Mouse (Mus musculus): Measurements from ENCODE around the gene Tlr6.

Gene Tlr6

GRCm38 (mm10) chr5:64959843-64960230, at the start of gene Tlr6:
Gene Tlr6, minus strand, starts transcription at chr5:64960097.
- DNase-seq (ENCODE audit: low spot score in 2 of 2) = peak; percentile 44 to 62

- DNase-seq (ENCODE audit: low spot score in 2 of 2) = peak; percentile 62 to 65
Measured at GRCm38 (mm10) chr5:65006011-65006491, 46.2 kb upstream of the Tlr6 start.

GRCm38 (mm10) chr5:65005251-65005650, 45.4 kb upstream of the Tlr6 start:
- DNase-seq (ENCODE audit: low spot score in 2 of 2) = no peak

- DNase-seq (ENCODE audit: low spot score in 2 of 2) = no peak
Measured at GRCm38 (mm10) chr5:65003946-65004535, 44.1 kb upstream of the Tlr6 start.

- peak in 1 of 2 experiments; percentile 21 for DNase-seq (ENCODE audit: low spot score in 2 of 2)
Measured at GRCm38 (mm10) chr5:65002940-65003824, 43.3 kb upstream of the Tlr6 start.

- DNase-seq (ENCODE audit: low spot score in 2 of 2) = no peak
Measured at GRCm38 (mm10) chr5:64995408-64995807, 35.5 kb upstream of the Tlr6 start.

GRCm38 (mm10) chr5:64992540-64992939, 32.6 kb upstream of the Tlr6 start:
- DNase-seq (ENCODE audit: low spot score in 2 of 2) = no peak

GRCm38 (mm10) chr5:64989940-64990339, 30.0 kb upstream of the Tlr6 start:
- no peak for DNase-seq (ENCODE audit: low spot score in 2 of 2)

- no peak for DNase-seq (ENCODE audit: low spot score in 2 of 2)
Measured at GRCm38 (mm10) chr5:64985971-64986370, 26.1 kb upstream of the Tlr6 start.

- no peak for DNase-seq (ENCODE audit: low spot score in 2 of 2)
Measured at GRCm38 (mm10) chr5:64977128-64977527, 17.2 kb upstream of the Tlr6 start.

GRCm38 (mm10) chr5:64975121-64975520, 15.2 kb upstream of the Tlr6 start:
- DNase-seq (ENCODE audit: low spot score in 2 of 2) = no peak

- DNase-seq (ENCODE audit: low spot score in 2 of 2) = peak in 1 of 2 experiments; percentile 18
Measured at GRCm38 (mm10) chr5:64969861-64970771, 10.2 kb upstream of the Tlr6 start, which contains the start of gene Fam114a1. Gene Fam114a1, plus strand, starts transcription at chr5:64970071.

GRCm38 (mm10) chr5:64968961-64969860, 9.3 kb upstream of the Tlr6 start:
- DNase-seq (ENCODE audit: low spot score in 2 of 2) = peak in 1 of 2 experiments; percentile 7

- no peak for DNase-seq (ENCODE audit: low spot score in 2 of 2)
Measured at GRCm38 (mm10) chr5:64963735-64964134, 3.8 kb upstream of the Tlr6 start.

GRCm38 (mm10) chr5:64963271-64963670, 3.4 kb upstream of the Tlr6 start:
- no peak for DNase-seq (ENCODE audit: low spot score in 2 of 2)

- DNase-seq (ENCODE audit: low spot score in 2 of 2) = no peak
Measured at GRCm38 (mm10) chr5:64960857-64961391, 1.0 kb upstream of the Tlr6 start.

GRCm38 (mm10) chr5:64958991-64959842, 680 bp downstream of the Tlr6 start:
- peak in 1 of 2 experiments; percentile 18 for DNase-seq (ENCODE audit: low spot score in 2 of 2)

GRCm38 (mm10) chr5:64954931-64955330, 5.0 kb downstream of the Tlr6 start:
- no peak for DNase-seq (ENCODE audit: low spot score in 2 of 2)

- DNase-seq (ENCODE audit: low spot score in 2 of 2) = no peak
Measured at GRCm38 (mm10) chr5:64951486-64951885, 8.4 kb downstream of the Tlr6 start.
